Mouse (Mus musculus) bone marrow, adult 2 months (tissue): Measurements from ENCODE around the gene Ifit3.

Experiments used
- CTCF ChIP-seq: fragments of 200-500 bp; IDR thresholded peaks from 2 replicates; pipeline ENCODE4 v1.5.1; 2011; ENCODE audit warnings: low read length, control low read depth; ENCODE audit not compliant: control insufficient read depth, insufficient read depth
- POLR2A ChIP-seq: fragments of 200-500 bp; IDR thresholded peaks from 2 replicates; pipeline ENCODE4 v1.6.1; 2011; ENCODE audit warnings: low read depth, mild to moderate bottlenecking, control low read depth, low read length, borderline replicate concordance; ENCODE audit not compliant: control insufficient read depth

GRCm38 (mm10) chr19:34627496-34627895 is 44.2 kb downstream of the Ifit3 start:
- TF ChIP-seq CTCF (no peak), POLR2A (no peak)
